Mouse (Mus musculus): ENCODE data around the gene Ccn1. TPM values are rescaled to one million over a fixed set of nuclear protein-coding genes. Genes with fewer than 3 reads are reported as not detected.

The Ccn1 gene
- total and polyA plus RNA-seq, 3 experiments: not detected

GRCm38 (mm10) chr3:145666383-145666782, 16.6 kb upstream of the Ccn1 start:
- Histone ChIP-seq H3K36me3 (replicated peaks) (no peaks in the 10 kb centered on the region), H3K4me1 (ENCODE audit: insufficient read depth, low read depth, low read length) (no peaks in the 10 kb centered on the region), H3K4me3 (ENCODE audit: low read depth, low read length) (no peak overlapping the region), H3K9me3 (replicated peaks) (peaks cover 17% of the 10 kb centered on the region), H3K27me3 (ENCODE audit: insufficient read depth, low read length) (no peaks in the 10 kb centered on the region)
- no peak for ATAC-seq (ENCODE audit: extremely low read depth, insufficient number of reproducible peaks, low FRiP score, poor library complexity, severe bottlenecking)
- TF ChIP-seq POLR2AphosphoS5 (IDR thresholded peaks at IDR 0.05; ENCODE audit: insufficient replicate concordance, low read depth, low read length): no peak
- TF ChIP-seq CTCF (IDR thresholded peaks at IDR 0.05; ENCODE audit: low read depth, low read length): no peak
- TF ChIP-seq TAL1 (conservative IDR thresholded peaks at IDR 0.05; ENCODE audit: low read depth, low read length): no peak
- TF ChIP-seq GATA1 (IDR thresholded peaks at IDR 0.05; ENCODE audit: borderline replicate concordance, low read length): no peak
- TF ChIP-seq GATA2 (IDR thresholded peaks at IDR 0.05; ENCODE audit: borderline replicate concordance, low read depth, low read length): no peak
- DNase-seq (ENCODE audit: low spot score): no peak

GRCm38 (mm10) chr3:145656993-145657713, 7.4 kb upstream of the Ccn1 start:
- Histone ChIP-seq H3K4me3 (ENCODE audit: low read depth, low read length) (no peak overlapping the region), H3K9me3 (replicated peaks) (peaks cover 46% of the 10 kb centered on the region), H3K36me3 (replicated peaks) (no peaks in the 10 kb centered on the region), H3K27me3 (ENCODE audit: insufficient read depth, low read length) (no peaks in the 10 kb centered on the region), H3K4me1 (ENCODE audit: insufficient read depth, low read depth, low read length) (no peaks in the 10 kb centered on the region)
- TF ChIP-seq GATA2 (IDR thresholded peaks at IDR 0.05; ENCODE audit: borderline replicate concordance, low read depth, low read length) (no peak), POLR2AphosphoS5 (IDR thresholded peaks at IDR 0.05; ENCODE audit: insufficient replicate concordance, low read depth, low read length) (no peak)
- ATAC-seq (ENCODE audit: extremely low read depth, insufficient number of reproducible peaks, low FRiP score, poor library complexity, severe bottlenecking) (no peak), DNase-seq (ENCODE audit: low spot score) (no peak)

GRCm38 (mm10) chr3:145654944-145655343, 5.2 kb upstream of the Ccn1 start:
- H3K27me3 ChIP-seq (ENCODE audit: insufficient read depth, low read length): no peaks in the 10 kb centered on the region
- ATAC-seq (ENCODE audit: extremely low read depth, insufficient number of reproducible peaks, low FRiP score, poor library complexity, severe bottlenecking) (no peak), DNase-seq (ENCODE audit: low spot score) (no peak)
- no peaks in the 10 kb centered on the region for H3K36me3 ChIP-seq (replicated peaks)
- H3K4me3 ChIP-seq (ENCODE audit: low read depth, low read length): no peak overlapping the region
- no peaks in the 10 kb centered on the region for H3K4me1 ChIP-seq (ENCODE audit: insufficient read depth, low read depth, low read length)
- H3K9me3 ChIP-seq (replicated peaks): peaks cover 48% of the 10 kb centered on the region
- TF ChIP-seq CTCF (IDR thresholded peaks at IDR 0.05; ENCODE audit: low read depth, low read length) (no peak), TAL1 (conservative IDR thresholded peaks at IDR 0.05; ENCODE audit: low read depth, low read length) (no peak), POLR2AphosphoS5 (IDR thresholded peaks at IDR 0.05; ENCODE audit: insufficient replicate concordance, low read depth, low read length) (no peak), GATA2 (IDR thresholded peaks at IDR 0.05; ENCODE audit: borderline replicate concordance, low read depth, low read length) (no peak), GATA1 (IDR thresholded peaks at IDR 0.05; ENCODE audit: borderline replicate concordance, low read length) (no peak)

- H3K27me3 ChIP-seq (ENCODE audit: insufficient read depth, low read length): no peaks in the 10 kb centered on the region
- peaks cover 56% of the 10 kb centered on the region for H3K9me3 ChIP-seq (replicated peaks)
- ATAC-seq (ENCODE audit: extremely low read depth, insufficient number of reproducible peaks, low FRiP score, poor library complexity, severe bottlenecking) (no peak), DNase-seq (ENCODE audit: low spot score) (no peak)
- no peak overlapping the region for H3K4me3 ChIP-seq (ENCODE audit: low read depth, low read length)
- H3K4me1 ChIP-seq (ENCODE audit: insufficient read depth, low read depth, low read length): no peaks in the 10 kb centered on the region
- H3K36me3 ChIP-seq (replicated peaks): no peaks in the 10 kb centered on the region
- TF ChIP-seq GATA1 (IDR thresholded peaks at IDR 0.05; ENCODE audit: borderline replicate concordance, low read length) (no peak), POLR2AphosphoS5 (IDR thresholded peaks at IDR 0.05; ENCODE audit: insufficient replicate concordance, low read depth, low read length) (no peak), CTCF (IDR thresholded peaks at IDR 0.05; ENCODE audit: low read depth, low read length) (no peak), TAL1 (conservative IDR thresholded peaks at IDR 0.05; ENCODE audit: low read depth, low read length) (no peak), GATA2 (IDR thresholded peaks at IDR 0.05; ENCODE audit: borderline replicate concordance, low read depth, low read length) (no peak)
Observed at GRCm38 (mm10) chr3:145654028-145654427, 4.2 kb upstream of the Ccn1 start.

GRCm38 (mm10) chr3:145653191-145653940, 3.6 kb upstream of the Ccn1 start:
- H3K36me3 ChIP-seq (replicated peaks): no peaks in the 10 kb centered on the region
- DNase-seq (ENCODE audit: low spot score): no peak
- no peaks in the 10 kb centered on the region for H3K27me3 ChIP-seq (ENCODE audit: insufficient read depth, low read length)
- H3K4me3 ChIP-seq (ENCODE audit: low read depth, low read length): no peak overlapping the region; the same call in 1 of the 2 replicates
- H3K9me3 ChIP-seq (replicated peaks): peaks cover 54% of the 10 kb centered on the region
- no peaks in the 10 kb centered on the region for H3K4me1 ChIP-seq (ENCODE audit: insufficient read depth, low read depth, low read length)
- TF ChIP-seq GATA2 (IDR thresholded peaks at IDR 0.05; ENCODE audit: borderline replicate concordance, low read depth, low read length) (no peak), CTCF (IDR thresholded peaks at IDR 0.05; ENCODE audit: low read depth, low read length) (no peak), POLR2AphosphoS5 (IDR thresholded peaks at IDR 0.05; ENCODE audit: insufficient replicate concordance, low read depth, low read length) (no peak), TAL1 (conservative IDR thresholded peaks at IDR 0.05; ENCODE audit: low read depth, low read length) (no peak), GATA1 (IDR thresholded peaks at IDR 0.05; ENCODE audit: borderline replicate concordance, low read length) (no peak)
- no peak for ATAC-seq (ENCODE audit: extremely low read depth, insufficient number of reproducible peaks, low FRiP score, poor library complexity, severe bottlenecking)

GRCm38 (mm10) chr3:145652322-145653131, 2.7 kb upstream of the Ccn1 start:
- TF ChIP-seq GATA1 (IDR thresholded peaks at IDR 0.05; ENCODE audit: borderline replicate concordance, low read length) (no peak), POLR2AphosphoS5 (IDR thresholded peaks at IDR 0.05; ENCODE audit: insufficient replicate concordance, low read depth, low read length) (no peak), GATA2 (IDR thresholded peaks at IDR 0.05; ENCODE audit: borderline replicate concordance, low read depth, low read length) (no peak), TAL1 (conservative IDR thresholded peaks at IDR 0.05; ENCODE audit: low read depth, low read length) (no peak), CTCF (IDR thresholded peaks at IDR 0.05; ENCODE audit: low read depth, low read length) (no peak)
- Histone ChIP-seq H3K36me3 (replicated peaks) (no peaks in the 10 kb centered on the region), H3K9me3 (replicated peaks) (peaks cover 57% of the 10 kb centered on the region), H3K27me3 (ENCODE audit: insufficient read depth, low read length) (no peaks in the 10 kb centered on the region), H3K4me1 (ENCODE audit: insufficient read depth, low read depth, low read length) (no peaks in the 10 kb centered on the region), H3K4me3 (ENCODE audit: low read depth, low read length) (no peak overlapping the region)
- ATAC-seq (ENCODE audit: extremely low read depth, insufficient number of reproducible peaks, low FRiP score, poor library complexity, severe bottlenecking) (no peak), DNase-seq (ENCODE audit: low spot score) (no peak)

All from G1E (cell line).